Mouse (Mus musculus) embryonic fibroblast, embryonic 13.5 days (primary cell): ENCODE results near the gene Prr3. TPM values are rescaled to one million over a fixed set of nuclear protein-coding genes. Genes with fewer than 3 reads are reported as not detected.

Experiments
- H3K27ac ChIP-seq: 2 replicates; pipeline ENCODE4 v1.5.1; 2012; ENCODE audit warnings: low read length, control low read depth, inconsistent platforms; ENCODE audit not compliant: insufficient read depth
- H3K4me1 ChIP-seq: 2 replicates; pipeline ENCODE4 v1.6.1; 2011; ENCODE audit warnings: low read length; ENCODE audit not compliant: control insufficient read depth, insufficient read depth
- H3K4me3 ChIP-seq: 2 replicates; pipeline ENCODE4 v1.5.1; 2011; ENCODE audit warnings: mild to moderate bottlenecking, control low read depth, low read length; ENCODE audit not compliant: insufficient read depth
- CTCF ChIP-seq: IDR thresholded peaks from 2 replicates; pipeline ENCODE4 v1.5.1; 2011; ENCODE audit warnings: mild to moderate bottlenecking, control low read depth, low read length, moderate library complexity, borderline replicate concordance; ENCODE audit not compliant: insufficient read depth
- POLR2A ChIP-seq: IDR thresholded peaks from 2 replicates; pipeline ENCODE4 v1.6.1; 2011; ENCODE audit warnings: low read depth, mild to moderate bottlenecking, control low read depth, low read length, moderate library complexity
- polyA plus RNA-seq: library from polyadenylated mRNA; stranded (reverse); fragments of >200 nt; gene quantifications from 2 replicates; pipeline ENCODE4 v1.2.4, GENCODE M21; 2011; ENCODE audit warnings: low read depth; ENCODE audit not compliant: missing spikeins, insufficient read length

The Prr3 gene
- polyA plus RNA-seq, 1 experiment: 31.4 TPM

DNA sequence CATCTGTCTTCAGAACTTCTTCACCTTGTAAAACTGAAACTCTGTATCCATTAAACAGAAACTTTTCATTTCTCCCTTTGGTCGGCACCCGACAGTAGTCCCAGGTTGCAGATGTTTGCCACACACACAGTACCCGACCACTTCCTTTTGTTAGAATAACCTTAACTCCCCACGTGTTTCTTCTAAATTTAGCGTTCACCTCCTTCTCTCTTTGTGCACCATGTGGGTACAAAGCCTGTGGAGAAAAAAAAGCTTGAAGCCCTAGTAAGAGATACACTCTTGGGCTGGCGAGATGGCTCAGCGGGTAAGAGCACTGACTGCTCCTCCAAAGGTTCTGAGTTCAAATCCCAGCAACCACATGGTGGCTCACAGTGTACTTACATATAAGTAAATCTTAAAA lies 19.3 kb upstream of the Prr3 start:
- TF ChIP-seq POLR2A (no peak), CTCF (no peak)
- Histone ChIP-seq H3K4me1 (peaks cover 5% of the 10 kb centered on the region), H3K27ac (no peak overlapping the region), H3K4me3 (no peak overlapping the region)

GRCm38 (mm10) chr17:35998545-35999305 lies 18.7 kb upstream of the Prr3 start:
- H3K4me3 ChIP-seq: no peak overlapping the region
- TF ChIP-seq CTCF (no peak), POLR2A (no peak)

GRCm38 (mm10) chr17:35997713-35998510 lies 17.9 kb upstream of the Prr3 start:
- TF ChIP-seq POLR2A (no peak), CTCF (no peak)
- peaks cover 5% of the 10 kb centered on the region for H3K4me1 ChIP-seq
- H3K27ac ChIP-seq: no peak overlapping the region
- H3K4me3 ChIP-seq: no peak overlapping the region

More at GRCm38 (mm10) chr17:35998545-35999305, 18.7 kb upstream of the Prr3 start:
- Histone ChIP-seq H3K4me1 (peaks cover 5% of the 10 kb centered on the region), H3K27ac (no peak overlapping the region)

DNA sequence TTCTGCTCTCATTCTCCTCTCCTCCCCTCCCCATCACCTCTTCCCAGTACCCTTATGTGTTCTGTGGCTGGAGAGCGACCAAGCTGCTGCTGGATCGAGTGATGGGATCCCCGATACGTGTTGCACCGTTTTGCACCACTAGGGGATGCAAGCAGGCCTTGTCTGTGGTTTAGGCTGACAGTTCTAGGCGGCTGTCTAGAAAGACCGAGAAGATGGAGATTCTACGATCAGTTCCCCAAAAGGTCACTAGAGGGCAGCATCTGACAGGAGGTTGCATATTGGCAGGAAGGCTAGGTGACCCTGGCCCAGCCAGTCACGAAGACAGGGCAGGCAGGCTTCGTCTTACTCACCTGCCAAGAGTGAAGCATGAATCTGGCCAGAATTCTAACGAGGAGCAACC lies 16.9 kb upstream of the Prr3 start:
- TF ChIP-seq POLR2A (no peak), CTCF (peak; percentile 91)
- H3K27ac ChIP-seq: no peak overlapping the region
- H3K4me3 ChIP-seq: no peak overlapping the region
- H3K4me1 ChIP-seq: peaks cover 2% of the 10 kb centered on the region

- H3K4me3 ChIP-seq: peak overlapping the region; percentile 76
- TF ChIP-seq CTCF (no peak), POLR2A (no peak)
- H3K27ac ChIP-seq: no peak overlapping the region
- 0 out of 2 replicates have a peak, but pooled peaks cover 2% of the 10 kb centered on the region for H3K4me1 ChIP-seq
These were observed 14.8 kb upstream of the Prr3 start for GRCm38 (mm10) chr17:35994879-35995240.

DNA sequence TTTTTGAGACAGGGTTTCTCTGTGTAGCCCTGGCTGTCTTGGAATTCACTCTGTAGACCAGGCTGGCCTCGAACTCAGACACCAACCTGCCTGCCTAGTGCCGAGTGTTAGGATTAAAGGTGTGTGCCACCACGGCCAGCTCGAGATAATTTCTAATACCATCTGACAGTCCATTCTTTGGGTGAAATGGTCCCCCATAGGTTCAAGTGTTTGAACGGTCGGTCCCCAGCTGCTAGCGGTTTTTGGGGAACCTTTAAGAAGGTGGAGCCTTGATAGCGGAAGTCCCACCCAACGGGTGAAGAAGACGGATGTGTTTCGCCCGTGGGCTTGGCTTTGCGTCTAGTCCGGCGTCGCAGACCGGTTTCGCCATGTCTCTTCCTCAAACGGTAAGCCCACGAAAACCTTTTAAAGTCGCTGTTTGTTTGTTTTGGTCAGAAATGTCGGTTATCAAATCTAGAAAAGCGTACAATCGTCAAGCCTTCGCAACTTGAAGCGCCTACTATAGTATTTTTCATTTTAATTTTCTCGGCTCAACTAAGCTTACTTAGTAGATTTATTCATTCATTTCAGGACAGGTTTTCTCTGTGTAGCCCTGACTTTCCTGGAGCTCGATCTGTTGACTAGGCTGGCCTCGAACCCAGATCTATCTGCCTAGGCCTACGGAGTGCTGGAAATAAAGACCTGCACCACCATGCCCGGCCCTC lies 14.3 kb upstream of the Prr3 start:
- no peak overlapping the region for H3K27ac ChIP-seq
- 0 out of 2 replicates have a peak, but pooled peaks cover 2% of the 10 kb centered on the region for H3K4me1 ChIP-seq
- H3K4me3 ChIP-seq: peak overlapping the region; percentile 76
- TF ChIP-seq CTCF (no peak), POLR2A (peak; percentile 94)

- Histone ChIP-seq H3K4me3 (no peak overlapping the region), H3K4me1 (0 out of 2 replicates have a peak, but pooled peaks cover 2% of the 10 kb centered on the region), H3K27ac (no peak overlapping the region)
- no peak for TF ChIP-seq POLR2A
- TF ChIP-seq CTCF: peak; percentile 100
These were observed 13.6 kb upstream of the Prr3 start for GRCm38 (mm10) chr17:35993675-35994074.

DNA sequence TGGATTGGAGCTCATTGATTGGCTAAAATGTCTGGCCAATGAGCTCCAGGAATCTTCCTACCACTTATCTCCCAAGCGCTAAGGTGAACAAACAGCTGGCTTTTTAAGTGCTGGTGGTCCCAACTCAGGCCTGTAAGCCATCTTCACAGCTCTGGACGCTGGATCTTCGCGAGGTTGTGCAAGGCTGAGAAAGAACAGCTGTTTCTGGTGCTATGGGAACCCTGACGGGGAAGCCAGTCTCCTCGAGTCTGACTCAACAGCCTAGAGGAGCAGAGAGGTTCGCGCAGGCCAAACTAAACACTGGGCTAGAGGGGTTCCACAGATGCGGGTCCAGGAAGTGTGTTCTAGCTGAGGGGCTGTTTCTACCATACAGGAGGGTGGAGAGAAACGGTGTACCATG lies 11.7 kb upstream of the Prr3 start:
- TF ChIP-seq CTCF (no peak), POLR2A (no peak)
- H3K4me1 ChIP-seq: 0 out of 2 replicates have a peak, but pooled peaks cover 2% of the 10 kb centered on the region
- H3K27ac ChIP-seq: no peak overlapping the region
- no peak overlapping the region for H3K4me3 ChIP-seq

- Histone ChIP-seq H3K4me1 (peaks cover 9% of the 10 kb centered on the region; the same call in 1 of the 2 replicates), H3K27ac (no peak overlapping the region), H3K4me3 (no peak overlapping the region; the same call in 1 of the 2 replicates)
- TF ChIP-seq CTCF (no peak), POLR2A (no peak)
These were observed 1.7 kb upstream of the Prr3 start for GRCm38 (mm10) chr17:35981776-35982175.
